Mouse (Mus musculus): ENCODE measurements at regions not wholly inside any gene's neighbourhood (a gene's known extent, or its start where the extent isn't known, plus 50 kb on each side); places are given as distances from the start of the nearest gene placed in this dataset.
A peak's percentile ranks its signal among the peaks of the same experiment; 100 is the strongest.

DNA sequence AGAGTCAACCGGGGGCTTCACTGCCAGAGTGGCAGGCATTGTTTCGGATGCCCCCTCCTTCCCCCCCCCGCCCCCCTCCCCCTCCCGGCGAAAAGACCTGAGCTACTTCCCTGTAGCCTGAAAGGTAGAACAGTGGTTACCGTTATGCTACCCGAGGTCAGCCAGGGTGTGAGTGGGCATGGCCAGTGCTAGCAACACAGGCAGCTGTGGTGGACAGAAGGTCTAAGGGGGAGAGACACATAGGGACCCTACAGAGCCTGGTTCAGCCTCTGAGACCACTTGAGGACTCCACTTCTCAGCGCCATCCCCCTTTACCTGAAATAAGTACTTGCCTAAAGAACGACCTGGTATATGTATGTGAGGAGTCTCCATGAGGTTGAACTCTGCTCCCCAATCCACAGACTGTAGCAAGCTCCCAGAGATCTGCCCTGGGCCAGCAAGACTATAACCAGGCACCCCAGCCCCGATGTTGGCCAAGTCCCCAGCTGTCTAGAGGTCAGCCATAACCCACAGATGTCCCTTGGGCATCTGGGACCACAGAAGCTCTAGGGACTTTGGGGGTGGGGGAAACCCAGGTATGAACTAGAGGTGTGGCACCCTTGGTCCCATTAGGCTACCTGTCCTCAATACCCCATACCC, 64.5 kb upstream of the Wnt7b start:
- H3K4me3 ChIP-seq (ENCODE audit: control insufficient read depth in 1 of 2, insufficient read depth in 1 of 2, low read depth in 1 of 2, low read length in 2 of 2) = peak overlapping the region; percentile 44 to 55
- no peaks in the 10 kb centered on the region for H3K9me3 ChIP-seq (ENCODE audit: control insufficient read depth, low read length)
- 39% methylated on average over 8 of the region's 10 CpGs for WGBS
- H3K4me2 ChIP-seq (ENCODE audit: low read length) = peak overlapping the region; percentile 89
- H3K27me3 ChIP-seq (ENCODE audit: control insufficient read depth, insufficient read depth, low read length) = peaks cover 7% of the 10 kb centered on the region; the same call in 1 of the 2 replicates
- H3K9ac ChIP-seq (ENCODE audit: low read length) = peak overlapping the region; percentile 89
- ATAC-seq (ENCODE audit: insufficient number of reproducible peaks, insufficient read depth, low FRiP score, low read depth) = 0 out of 2 replicates have a peak, but pooled peaks have one; percentile 22
- H3K27ac ChIP-seq (replicated peaks in 1 of 2; ENCODE audit: control insufficient read depth in 1 of 2, insufficient read depth in 1 of 2, low read depth in 2 of 2, low read length in 2 of 2) = peak overlapping the region in 1 of 2 experiments; percentile 88; a peak in 2 of 4 replicates
- peaks cover 4 to 14% of the 10 kb centered on the region in 2 experiments for H3K4me1 ChIP-seq (ENCODE audit: control insufficient read depth in 2 of 2, insufficient read depth in 2 of 2, low read length in 2 of 2)
- no peaks in the 10 kb centered on the region for H3K36me3 ChIP-seq (ENCODE audit: control insufficient read depth, insufficient read depth, low read length)

DNA sequence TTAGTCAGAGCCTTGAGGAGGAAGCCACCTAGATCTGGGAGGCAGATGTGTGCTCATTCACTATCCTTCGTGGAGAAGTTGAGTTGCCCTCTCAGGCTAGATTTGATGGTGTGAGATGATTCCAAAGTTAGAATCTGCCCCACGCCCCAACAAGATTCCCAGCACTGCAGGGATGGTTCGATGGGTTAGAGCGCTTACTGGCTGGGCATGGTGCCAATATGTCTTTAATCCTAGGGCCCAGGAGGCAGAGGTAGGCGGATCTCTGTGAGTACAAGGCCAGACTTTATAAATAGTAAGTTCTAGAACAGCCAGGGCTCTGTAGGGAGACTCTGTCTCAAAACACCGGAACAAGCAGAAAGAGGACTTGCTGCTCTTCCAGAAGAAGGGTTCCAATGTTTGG, 65.3 kb upstream of the Wnt7b start:
- H3K4me3 ChIP-seq (ENCODE audit: control insufficient read depth in 1 of 2, insufficient read depth in 1 of 2, low read depth in 1 of 2, low read length in 2 of 2) = no peak overlapping the region
- 57% methylated on average over 6 of the region's 6 CpGs for WGBS
- no peaks in the 10 kb centered on the region for H3K9me3 ChIP-seq (ENCODE audit: control insufficient read depth, low read length)
- no peak overlapping the region for H3K9ac ChIP-seq (ENCODE audit: low read length)
- H3K4me1 ChIP-seq (ENCODE audit: control insufficient read depth in 2 of 2, insufficient read depth in 2 of 2, low read length in 2 of 2) = peaks cover 4 to 14% of the 10 kb centered on the region in 2 experiments
- H3K36me3 ChIP-seq (ENCODE audit: control insufficient read depth, insufficient read depth, low read length) = no peaks in the 10 kb centered on the region
- H3K27me3 ChIP-seq (ENCODE audit: control insufficient read depth, insufficient read depth, low read length) = peaks cover 7% of the 10 kb centered on the region; the same call in 1 of the 2 replicates
- no peak for ATAC-seq (ENCODE audit: insufficient number of reproducible peaks, insufficient read depth, low FRiP score, low read depth)
- no peak overlapping the region for H3K27ac ChIP-seq (replicated peaks in 1 of 2; ENCODE audit: control insufficient read depth in 1 of 2, insufficient read depth in 1 of 2, low read depth in 2 of 2, low read length in 2 of 2)
- no peak overlapping the region for H3K4me2 ChIP-seq (ENCODE audit: low read length)

DNA sequence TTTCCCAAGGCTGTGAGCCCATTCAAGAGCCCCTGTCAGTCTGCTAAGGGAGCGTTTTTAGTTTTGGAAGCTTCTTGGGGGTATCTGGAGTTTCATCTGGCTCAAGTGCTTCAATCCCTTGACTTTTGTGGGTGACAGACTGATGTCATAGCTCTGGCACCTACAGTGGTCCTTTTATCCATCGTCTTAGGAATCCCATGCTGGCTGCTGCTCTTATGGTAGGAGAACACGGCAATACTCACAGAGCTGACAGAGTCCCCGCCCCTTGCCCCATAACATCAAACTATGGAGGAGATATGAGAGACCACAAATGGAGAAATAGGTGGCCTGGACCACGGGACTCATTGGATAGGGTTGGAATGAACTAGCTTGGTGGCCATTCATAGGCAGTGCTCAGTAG, 68.0 kb upstream of the Wnt7b start:
- H3K4me1 ChIP-seq (ENCODE audit: control insufficient read depth in 2 of 2, insufficient read depth in 2 of 2, low read length in 2 of 2) = peaks cover 19 to 35% of the 10 kb centered on the region in 2 experiments
- no peak overlapping the region for H3K4me2 ChIP-seq (ENCODE audit: low read length)
- ATAC-seq (ENCODE audit: insufficient number of reproducible peaks, insufficient read depth, low FRiP score, low read depth) = no peak
- no peak overlapping the region for H3K9ac ChIP-seq (ENCODE audit: low read length)
- WGBS = 64% methylated on average over 5 of the region's 5 CpGs
- H3K27me3 ChIP-seq (ENCODE audit: control insufficient read depth, insufficient read depth, low read length) = peaks cover 7% of the 10 kb centered on the region; the same call in 1 of the 2 replicates
- no peaks in the 10 kb centered on the region for H3K36me3 ChIP-seq (ENCODE audit: control insufficient read depth, insufficient read depth, low read length)
- no peak overlapping the region for H3K27ac ChIP-seq (replicated peaks in 1 of 2; ENCODE audit: control insufficient read depth in 1 of 2, insufficient read depth in 1 of 2, low read depth in 2 of 2, low read length in 2 of 2)
- H3K9me3 ChIP-seq (ENCODE audit: control insufficient read depth, low read length) = no peaks in the 10 kb centered on the region
- H3K4me3 ChIP-seq (ENCODE audit: control insufficient read depth in 1 of 2, insufficient read depth in 1 of 2, low read depth in 1 of 2, low read length in 2 of 2) = no peak overlapping the region

DNA sequence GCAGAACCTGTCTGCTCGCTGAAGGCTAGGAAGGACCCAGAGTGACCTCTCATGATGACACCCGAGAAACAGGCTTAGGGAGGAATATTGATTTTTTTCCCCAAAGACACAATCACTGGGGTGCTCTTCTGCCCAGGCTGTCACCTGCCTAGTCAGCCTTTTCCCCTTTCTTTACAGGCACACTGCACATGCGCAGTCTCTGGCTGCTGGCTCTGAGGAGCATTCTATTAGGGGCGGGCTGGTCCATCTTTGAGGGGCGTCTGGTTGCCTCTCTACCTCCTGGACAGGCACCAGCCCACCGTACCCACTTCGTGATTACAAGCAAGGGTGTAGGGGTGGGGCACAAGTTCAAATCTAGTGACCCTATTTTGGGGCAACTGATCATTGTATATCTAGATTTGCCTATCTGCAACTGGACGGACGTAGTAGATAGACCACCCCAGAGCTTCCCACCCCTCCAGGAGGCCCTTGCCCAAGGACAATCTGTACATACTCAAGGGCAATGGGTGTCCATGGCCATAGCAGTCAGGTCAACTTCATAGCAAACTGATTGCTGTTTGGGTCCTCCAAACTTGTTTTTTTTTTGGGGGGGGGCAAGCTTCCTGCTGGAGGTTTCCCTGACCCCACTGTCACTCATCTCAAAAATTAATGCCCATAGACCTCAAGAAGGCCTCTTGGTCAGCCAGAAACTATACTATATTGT, 69.6 kb upstream of the Wnt7b start:
- Histone ChIP-seq H3K9me3 (ENCODE audit: control insufficient read depth, low read length) (no peaks in the 10 kb centered on the region), H3K4me3 (ENCODE audit: control insufficient read depth in 1 of 2, insufficient read depth in 1 of 2, low read depth in 1 of 2, low read length in 2 of 2) (no peak overlapping the region), H3K36me3 (ENCODE audit: control insufficient read depth, insufficient read depth, low read length) (no peaks in the 10 kb centered on the region), H3K9ac (ENCODE audit: low read length) (no peak overlapping the region), H3K4me1 (ENCODE audit: control insufficient read depth in 2 of 2, insufficient read depth in 2 of 2, low read length in 2 of 2) (peaks cover 15 to 22% of the 10 kb centered on the region in 2 experiments), H3K27ac (replicated peaks in 1 of 2; ENCODE audit: control insufficient read depth in 1 of 2, insufficient read depth in 1 of 2, low read depth in 2 of 2, low read length in 2 of 2) (no peak overlapping the region), H3K4me2 (ENCODE audit: low read length) (no peak overlapping the region), H3K27me3 (ENCODE audit: control insufficient read depth, insufficient read depth, low read length) (peaks cover 7% of the 10 kb centered on the region; the same call in 1 of the 2 replicates)
- WGBS = 71% methylated on average over 9 of the region's 9 CpGs
- ATAC-seq (ENCODE audit: insufficient number of reproducible peaks, insufficient read depth, low FRiP score, low read depth) = no peak

DNA sequence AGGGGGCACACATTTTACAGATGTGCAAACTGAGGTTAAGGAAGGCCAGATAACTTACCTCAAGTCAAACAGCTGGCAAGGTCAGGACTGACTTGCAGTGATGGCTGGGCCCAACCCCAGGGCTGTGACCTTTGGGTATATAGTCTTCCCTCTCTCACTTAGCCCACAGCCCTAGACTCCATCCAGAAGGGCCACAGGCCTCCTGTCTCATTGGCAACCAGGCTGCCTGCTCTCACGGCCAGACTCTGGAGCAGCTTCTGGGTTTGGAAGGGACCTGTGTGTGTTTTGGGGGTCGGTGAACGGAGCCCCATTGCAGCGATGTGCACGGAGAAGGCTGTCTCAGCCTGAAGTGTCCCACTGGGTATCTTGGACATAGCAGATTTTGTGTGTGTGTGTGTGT, 70.2 kb upstream of the Wnt7b start:
- no peak overlapping the region for H3K27ac ChIP-seq (replicated peaks in 1 of 2; ENCODE audit: control insufficient read depth in 1 of 2, insufficient read depth in 1 of 2, low read depth in 2 of 2, low read length in 2 of 2)
- no peak overlapping the region for H3K4me2 ChIP-seq (ENCODE audit: low read length)
- WGBS = 88% methylated on average over 5 of the region's 5 CpGs

DNA sequence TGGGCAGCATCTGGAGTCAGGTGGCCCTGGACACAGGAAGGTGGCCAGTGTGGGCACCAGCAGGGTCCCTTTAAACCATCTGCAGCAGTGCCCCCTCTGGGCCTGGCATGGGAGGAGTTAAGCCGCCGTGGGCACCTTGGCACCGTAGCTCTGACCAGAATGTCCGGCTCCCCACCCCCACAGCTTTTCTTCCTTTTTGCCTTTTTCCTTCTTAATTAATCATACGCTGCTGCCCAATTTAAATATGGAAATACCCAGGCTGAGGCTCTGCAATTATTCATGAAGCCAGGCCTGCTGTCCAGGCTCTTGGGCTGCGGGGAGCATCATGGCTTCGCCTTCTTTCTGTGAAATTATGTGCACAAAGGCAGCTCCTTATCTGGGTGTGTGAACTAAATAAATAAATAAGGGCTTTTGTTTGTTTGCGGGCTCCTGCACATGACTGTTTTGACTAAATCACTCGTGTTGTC, 70.6 kb upstream of the Wnt7b start:
- Histone ChIP-seq H3K27me3 (ENCODE audit: control insufficient read depth, insufficient read depth, low read length) (peaks cover 7% of the 10 kb centered on the region; the same call in 1 of the 2 replicates), H3K9me3 (ENCODE audit: control insufficient read depth, low read length) (no peaks in the 10 kb centered on the region), H3K4me3 (ENCODE audit: control insufficient read depth in 1 of 2, insufficient read depth in 1 of 2, low read depth in 1 of 2, low read length in 2 of 2) (peak overlapping the region in 1 of 2 experiments; percentile 48; a peak in 2 of 4 replicates), H3K4me1 (ENCODE audit: control insufficient read depth in 2 of 2, insufficient read depth in 2 of 2, low read length in 2 of 2) (peaks cover 15 to 21% of the 10 kb centered on the region in 2 experiments), H3K36me3 (ENCODE audit: control insufficient read depth, insufficient read depth, low read length) (no peaks in the 10 kb centered on the region; the same call in 1 of the 2 replicates), H3K9ac (ENCODE audit: low read length) (peak overlapping the region; percentile 85; the same call in 1 of the 2 replicates), H3K4me2 (ENCODE audit: low read length) (peak overlapping the region; percentile 83), H3K27ac (replicated peaks in 1 of 2; ENCODE audit: control insufficient read depth in 1 of 2, insufficient read depth in 1 of 2, low read depth in 2 of 2, low read length in 2 of 2) (peak overlapping the region; percentile 12 to 93; a peak in 2 of 4 replicates)
- WGBS = 60% methylated on average over 9 of the region's 9 CpGs
- no peak for ATAC-seq (ENCODE audit: insufficient number of reproducible peaks, insufficient read depth, low FRiP score, low read depth)

More for the DNA sequence above, 70.2 kb upstream of the Wnt7b start:
- Histone ChIP-seq H3K27me3 (ENCODE audit: control insufficient read depth, insufficient read depth, low read length) (peaks cover 7% of the 10 kb centered on the region; the same call in 1 of the 2 replicates), H3K9me3 (ENCODE audit: control insufficient read depth, low read length) (no peaks in the 10 kb centered on the region), H3K4me1 (ENCODE audit: control insufficient read depth in 2 of 2, insufficient read depth in 2 of 2, low read length in 2 of 2) (peaks cover 15 to 21% of the 10 kb centered on the region in 2 experiments), H3K9ac (ENCODE audit: low read length) (no peak overlapping the region), H3K4me3 (ENCODE audit: control insufficient read depth in 1 of 2, insufficient read depth in 1 of 2, low read depth in 1 of 2, low read length in 2 of 2) (no peak overlapping the region), H3K36me3 (ENCODE audit: control insufficient read depth, insufficient read depth, low read length) (no peaks in the 10 kb centered on the region; the same call in 1 of the 2 replicates)
- ATAC-seq (ENCODE audit: insufficient number of reproducible peaks, insufficient read depth, low FRiP score, low read depth) = no peak

DNA sequence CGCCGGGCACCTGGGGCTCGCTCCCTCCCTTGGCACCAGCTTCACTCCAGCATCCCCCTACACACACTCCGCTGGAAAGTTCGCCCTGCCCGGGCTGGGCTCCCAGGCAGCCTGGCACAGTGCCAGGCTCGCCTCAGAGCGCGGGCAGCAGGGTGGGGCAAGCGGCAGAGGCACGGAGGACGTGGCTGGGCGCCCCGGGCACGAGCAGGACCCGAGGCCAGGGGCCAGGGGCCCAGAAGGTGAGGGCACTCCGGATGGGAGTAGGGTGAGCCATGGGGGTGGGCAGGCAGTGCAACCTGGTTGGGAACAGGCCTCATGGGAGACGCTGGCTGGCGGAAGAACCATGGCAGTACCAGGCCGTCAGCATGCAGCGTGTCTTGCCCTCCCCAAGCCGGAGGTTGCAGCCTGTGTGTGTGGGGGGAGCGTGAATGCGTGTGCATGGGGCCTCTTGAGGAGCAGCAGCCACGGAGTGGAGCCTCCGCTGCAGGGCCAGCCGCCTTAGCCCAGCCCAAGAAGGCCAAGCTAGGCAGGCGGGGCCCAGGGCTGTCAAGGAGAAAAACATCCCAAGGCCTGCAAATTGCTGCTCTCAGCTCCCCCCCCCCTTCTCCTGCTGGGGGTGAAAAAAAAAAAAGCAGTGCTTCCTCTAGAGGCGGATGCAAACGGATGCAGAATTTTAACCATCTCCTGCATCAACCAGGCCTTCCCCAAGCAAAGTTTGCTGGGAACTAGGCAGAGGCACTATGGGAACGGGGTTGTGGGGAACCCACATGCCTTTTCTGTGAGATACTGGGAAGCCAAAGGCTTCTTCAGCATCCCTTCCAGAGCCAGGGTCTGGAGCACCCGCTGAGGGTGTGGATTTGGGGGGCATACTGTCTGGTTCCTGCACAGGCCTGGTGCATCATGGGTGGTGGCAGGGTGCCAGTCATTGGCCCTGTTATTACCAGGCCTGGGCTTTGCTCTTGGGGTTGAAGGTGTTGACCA, 71.4 kb upstream of the Wnt7b start:
- Histone ChIP-seq H3K4me3 (ENCODE audit: control insufficient read depth in 1 of 2, insufficient read depth in 1 of 2, low read depth in 1 of 2, low read length in 2 of 2) (peak overlapping the region; percentile 48 to 52), H3K9ac (ENCODE audit: low read length) (peak overlapping the region; percentile 85), H3K36me3 (ENCODE audit: control insufficient read depth, insufficient read depth, low read length) (peaks cover 5% of the 10 kb centered on the region; the same call in 1 of the 2 replicates), H3K27me3 (ENCODE audit: control insufficient read depth, insufficient read depth, low read length) (peaks cover 7% of the 10 kb centered on the region; the same call in 1 of the 2 replicates), H3K27ac (replicated peaks in 1 of 2; ENCODE audit: control insufficient read depth in 1 of 2, insufficient read depth in 1 of 2, low read depth in 2 of 2, low read length in 2 of 2) (peak overlapping the region; percentile 86 to 93), H3K4me2 (ENCODE audit: low read length) (peak overlapping the region; percentile 83), H3K9me3 (ENCODE audit: control insufficient read depth, low read length) (no peaks in the 10 kb centered on the region), H3K4me1 (ENCODE audit: control insufficient read depth in 2 of 2, insufficient read depth in 2 of 2, low read length in 2 of 2) (peaks cover 15 to 21% of the 10 kb centered on the region in 2 experiments)
- WGBS = 20% methylated on average over 31 of the region's 32 CpGs
- peak; percentile 80 for ATAC-seq (ENCODE audit: insufficient number of reproducible peaks, insufficient read depth, low FRiP score, low read depth)

Measured in heart, embryonic 14.5 days (tissue).